In the genomic region with DNA sequence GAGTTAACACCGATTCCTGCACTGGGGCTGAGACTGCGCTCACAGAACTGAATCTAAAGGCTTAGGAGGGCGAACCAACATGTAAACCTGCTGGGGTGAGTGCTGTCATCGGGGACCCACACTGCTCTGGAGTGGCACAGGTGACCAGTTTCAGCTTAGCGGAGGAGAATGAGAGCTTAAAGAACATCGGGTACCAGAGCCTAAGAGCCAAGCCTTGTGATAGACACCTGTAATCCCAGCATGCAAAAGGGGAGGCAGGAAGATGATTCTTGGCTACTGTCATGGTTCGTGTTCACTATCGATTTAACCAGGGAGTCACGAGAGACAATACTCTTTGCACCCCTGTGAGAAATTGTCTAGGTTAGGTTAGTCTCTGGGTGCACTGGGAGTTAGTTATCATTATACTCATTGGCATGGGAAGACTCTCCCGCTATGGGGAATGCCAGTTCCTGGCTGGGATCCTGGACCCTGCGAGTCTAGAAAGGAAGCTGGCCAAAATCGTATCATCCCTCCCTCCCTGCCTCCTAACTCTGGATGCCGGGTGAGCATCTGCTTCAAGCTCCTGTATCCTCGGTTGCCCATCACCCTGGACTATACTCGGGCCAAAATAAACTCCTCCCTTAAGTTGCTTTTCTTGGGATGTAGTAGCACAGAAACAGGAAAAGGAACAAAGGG, we compare ENCODE assay signal across 19 mouse cellular contexts. TPM values are rescaled to one million over a fixed set of nuclear protein-coding genes. Genes with fewer than 3 reads are reported as not detected.
DNase-seq lines count a peak whose midpoint lies in the region; ATAC-seq and TF ChIP-seq lines count a peak whose summit lies in the region.
"Had no signal": no experiment of that assay in that cellular context is flagged by ENCODE, and none has a peak within 500 bp of the region (broad histone marks: within the 10 kb centered on the region; RNA-seq: fewer than 3 reads in every experiment).

No protein-coding gene starts in this region.

- intact Hi-C loops in left cerebral cortex, adult 2 months (cut with DNase I) = no loop called here
- intact Hi-C loops in left cerebral cortex, postnatal 36 days (cut with DNase I) = no loop called here

- H3K9ac ChIP-seq in forebrain, embryonic 16.5 days (replicated peaks; ENCODE audit: low read depth, low read length) = no peak overlapping the region
- no peak overlapping the region for H3K9ac ChIP-seq in forebrain, embryonic 13.5 days
- H3K9ac ChIP-seq: embryonic facial prominence, embryonic 13.5 days; intestine, embryonic 15.5 days; liver, embryonic 15.5 days; midbrain, embryonic 13.5 days; neural tube, embryonic 15.5 days had no signal

- no peaks in the 10 kb centered on the region for H3K27me3 ChIP-seq in forebrain, embryonic 16.5 days (replicated peaks; ENCODE audit: control insufficient read depth, insufficient read depth, low read length)
- H3K27me3 ChIP-seq in forebrain, embryonic 13.5 days = no peaks in the 10 kb centered on the region
- no peaks in the 10 kb centered on the region for H3K27me3 ChIP-seq in cerebellum, adult 2 months (ENCODE audit: control insufficient read depth, insufficient read depth, low read length)
- H3K27me3 ChIP-seq in embryonic facial prominence, embryonic 10.5 days (replicated peaks; ENCODE audit: low read depth, poor library complexity, severe bottlenecking) = no peaks in the 10 kb centered on the region
- H3K27me3 ChIP-seq: embryonic facial prominence, embryonic 13.5 days; intestine, embryonic 15.5 days; midbrain, embryonic 13.5 days; neural tube, embryonic 15.5 days had no signal

- H3K9me3 ChIP-seq in forebrain, embryonic 16.5 days (ENCODE audit: control insufficient read depth, low read length) = no peaks in the 10 kb centered on the region
- no peaks in the 10 kb centered on the region for H3K9me3 ChIP-seq in forebrain, embryonic 13.5 days (replicated peaks)
- H3K9me3 ChIP-seq in embryonic facial prominence, embryonic 10.5 days = no peaks in the 10 kb centered on the region
- H3K9me3 ChIP-seq: embryonic facial prominence, embryonic 13.5 days; intestine, embryonic 15.5 days; liver, embryonic 15.5 days; midbrain, embryonic 13.5 days; neural tube, embryonic 15.5 days had no signal

- no peak for TF ChIP-seq POLR2A in cerebellum, adult 2 months (IDR thresholded peaks at IDR 0.05; ENCODE audit: borderline replicate concordance, insufficient read depth, low read length)

- peaks cover 31% of the 10 kb centered on the region for H3K4me1 ChIP-seq in forebrain, embryonic 16.5 days (replicated peaks; ENCODE audit: control insufficient read depth, insufficient read depth, low read length)
- H3K4me1 ChIP-seq in forebrain, embryonic 13.5 days = peaks cover 26% of the 10 kb centered on the region
- peaks cover 26% of the 10 kb centered on the region for H3K4me1 ChIP-seq in cerebellum, adult 2 months (ENCODE audit: control insufficient read depth, insufficient read depth, low read length)
- peaks cover 29% of the 10 kb centered on the region for H3K4me1 ChIP-seq in embryonic facial prominence, embryonic 10.5 days
- H3K4me1 ChIP-seq: liver, embryonic 15.5 days had no signal

- no peaks in the 10 kb centered on the region for H3K36me3 ChIP-seq in forebrain, embryonic 16.5 days (ENCODE audit: control insufficient read depth, insufficient read depth)
- no peaks in the 10 kb centered on the region for H3K36me3 ChIP-seq in forebrain, embryonic 13.5 days (ENCODE audit: poor library complexity, severe bottlenecking)
- no peaks in the 10 kb centered on the region for H3K36me3 ChIP-seq in embryonic facial prominence, embryonic 10.5 days (replicated peaks)
- H3K36me3 ChIP-seq: embryonic facial prominence, embryonic 13.5 days; intestine, embryonic 15.5 days; liver, embryonic 15.5 days; midbrain, embryonic 13.5 days; neural tube, embryonic 15.5 days had no signal

- H3K4me2 ChIP-seq in forebrain, embryonic 16.5 days (ENCODE audit: low read length) = no peak overlapping the region
- no peak overlapping the region for H3K4me2 ChIP-seq in forebrain, embryonic 13.5 days
- H3K4me2 ChIP-seq: embryonic facial prominence, embryonic 13.5 days; intestine, embryonic 15.5 days; liver, embryonic 15.5 days; midbrain, embryonic 13.5 days; neural tube, embryonic 15.5 days had no signal

- no peak for TF ChIP-seq CTCF in left cerebral cortex, adult 2 months (IDR thresholded peaks at IDR 0.05)
- no peak for TF ChIP-seq CTCF in cerebellum, adult 2 months (IDR thresholded peaks at IDR 0.05; ENCODE audit: borderline replicate concordance, insufficient read depth, low read depth, low read length)

- ATAC-seq in forebrain, embryonic 16.5 days = no peak
- ATAC-seq in forebrain, embryonic 13.5 days = no peak
- ATAC-seq: intestine, embryonic 15.5 days; midbrain, embryonic 13.5 days had no signal

- H3K4me3 ChIP-seq in forebrain, embryonic 16.5 days (replicated peaks; ENCODE audit: low read length) = no peak overlapping the region
- H3K4me3 ChIP-seq in forebrain, embryonic 13.5 days = no peak overlapping the region
- H3K4me3 ChIP-seq in left cerebral cortex, adult 2 months = no peak overlapping the region
- H3K4me3 ChIP-seq in cerebellum, adult 2 months (replicated peaks; ENCODE audit: insufficient read depth, low read depth, low read length) = no peak overlapping the region
- H3K4me3 ChIP-seq in embryonic facial prominence, embryonic 10.5 days = no peak overlapping the region
- H3K4me3 ChIP-seq: embryonic facial prominence, embryonic 13.5 days; intestine, embryonic 15.5 days; liver, embryonic 15.5 days; midbrain, embryonic 13.5 days; myocyte; neural tube, embryonic 15.5 days had no signal

- H3K27ac ChIP-seq in forebrain, embryonic 16.5 days (ENCODE audit: low read length) = peak overlapping the region; percentile 49
- no peak overlapping the region for H3K27ac ChIP-seq in forebrain, embryonic 13.5 days
- peak overlapping the region; percentile 59 for H3K27ac ChIP-seq in left cerebral cortex, adult 2 months
- peak overlapping the region; percentile 33 for H3K27ac ChIP-seq in cerebellum, adult 2 months (ENCODE audit: insufficient read depth, low read length)
- no peak overlapping the region for H3K27ac ChIP-seq in embryonic facial prominence, embryonic 10.5 days (replicated peaks)
- H3K27ac ChIP-seq: embryonic facial prominence, embryonic 13.5 days; intestine, embryonic 15.5 days; liver, embryonic 15.5 days; midbrain, embryonic 13.5 days; neural tube, embryonic 15.5 days had no signal

- WGBS in forebrain, embryonic 16.5 days = 70% methylated on average over 15 of the region's 15 CpGs
- WGBS in forebrain, embryonic 13.5 days = 89% methylated on average over 15 of the region's 15 CpGs
- WGBS in cerebellum, adult 2 months = 19% methylated on average over 15 of the region's 15 CpGs
- WGBS in embryonic facial prominence, embryonic 10.5 days = 86% methylated on average over 15 of the region's 15 CpGs

- no peak for DNase-seq in left cerebral cortex, adult 2 months (ENCODE audit: extremely low spot score in 1 of 2, low spot score in 2 of 2)
- no peak for DNase-seq in left cerebral cortex, postnatal 36 days (ENCODE audit: low spot score in 2 of 2)
- peak; percentile 60 to 65 for DNase-seq in cerebellum, adult 2 months
- peak; percentile 58 to 67 for DNase-seq in cerebellum, postnatal 25 days
- DNase-seq in embryonic facial prominence, embryonic 10.5 days (ENCODE audit: low spot score) = no peak
- DNase-seq: adrenal gland, postnatal 25 days; B cell, adult 2 months; gastrocnemius, postnatal 36 days; kidney, adult 9 months; kidney, postnatal 36 days; lung, postnatal 10 days had no signal

RNA-seq across cellular contexts. Expression of a gene that starts 35.3 kb away (rescaled TPM):
- polyA plus RNA-seq in forebrain, embryonic 16.5 days (2015; fragmentation: Nextera tagmentation; extraction: Ambion mirVana) = 7,901 and 8,250 TPM in 2 replicates
- polyA plus RNA-seq in forebrain, embryonic 13.5 days (2015; fragmentation: Nextera tagmentation; extraction: Ambion mirVana) = 6,579 and 6,954 TPM in 2 replicates
- total RNA-seq in left cerebral cortex, adult 2 months (2021) = 1,000 to 10,000 TPM in 1 of 2 experiments, 100 to 1,000 TPM in 1; 990 to 1,034 TPM
- total RNA-seq in left cerebral cortex, postnatal 36 days (2021) = 1,000 to 10,000 TPM; 1,022 to 1,141 TPM
- 361 and 454 TPM in 2 replicates for polyA plus RNA-seq in cerebellum, adult 2 months (2012; rRNA removed)
- polyA plus RNA-seq in embryonic facial prominence, embryonic 10.5 days (2016; fragmentation: Nextera tagmentation; extraction: Ambion mirVana) = 2,394 and 2,556 TPM in 2 replicates

RNA-seq across cellular contexts. Expression of a gene that starts 36.7 kb away (rescaled TPM):
- polyA plus RNA-seq in forebrain, embryonic 16.5 days (2015; fragmentation: Nextera tagmentation; extraction: Ambion mirVana) = 8.1 and 9.3 TPM in 2 replicates
- 6.3 and 6.5 TPM in 2 replicates for polyA plus RNA-seq in forebrain, embryonic 13.5 days (2015; fragmentation: Nextera tagmentation; extraction: Ambion mirVana)
- total RNA-seq in left cerebral cortex, adult 2 months (2021) = 1 to 10 TPM; 6.5 to 6.9 TPM
- 1 to 10 TPM; 6.7 to 7.5 TPM for total RNA-seq in left cerebral cortex, postnatal 36 days (2021)
- 7.1 and 8.9 TPM in 2 replicates for polyA plus RNA-seq in cerebellum, adult 2 months (2012; rRNA removed)
- polyA plus RNA-seq in embryonic facial prominence, embryonic 10.5 days (2016; fragmentation: Nextera tagmentation; extraction: Ambion mirVana) = 7.0 and 8.3 TPM in 2 replicates

RNA-seq across cellular contexts. Expression of a gene that starts 49.2 kb away (rescaled TPM):
- 0.45 and 0.56 TPM in 2 replicates for polyA plus RNA-seq in forebrain, embryonic 16.5 days (2015; fragmentation: Nextera tagmentation; extraction: Ambion mirVana)
- polyA plus RNA-seq in forebrain, embryonic 13.5 days (2015; fragmentation: Nextera tagmentation; extraction: Ambion mirVana) = 0.12 and 0.37 TPM in 2 replicates
- 10 to 100 TPM; 46.7 to 48.9 TPM for total RNA-seq in left cerebral cortex, adult 2 months (2021)
- total RNA-seq in left cerebral cortex, postnatal 36 days (2021) = 10 to 100 TPM; 46.2 to 60.6 TPM
- 10.3 and 13.0 TPM in 2 replicates for polyA plus RNA-seq in cerebellum, adult 2 months (2012; rRNA removed)
- polyA plus RNA-seq in embryonic facial prominence, embryonic 10.5 days (2016; fragmentation: Nextera tagmentation; extraction: Ambion mirVana) = 0.25 and 0.66 TPM in 2 replicates

Comparison
In these comparisons a context has a peak if more than half of its experiments do, and no peak if none do; other contexts are left out.
1. H3K27ac ChIP-seq: peak in forebrain, embryonic 16.5 days (single experiment), left cerebral cortex, adult 2 months (single experiment) and cerebellum, adult 2 months (single experiment); none in forebrain, embryonic 13.5 days (single experiment) and embryonic facial prominence, embryonic 10.5 days (single experiment).
2. DNase-seq: peak in cerebellum, adult 2 months (2 of 2) and cerebellum, postnatal 25 days (2 of 2); none in left cerebral cortex, adult 2 months (0 of 2), left cerebral cortex, postnatal 36 days (0 of 2) and embryonic facial prominence, embryonic 10.5 days (single experiment).